Mouse (Mus musculus) cerebellum, postnatal 10 days (tissue): Measurements from ENCODE around the gene Lsamp.

ENCODE experiments used
- DNase-seq, 2 experiments: peaks; one replicate each; pipeline ENCODE4 v3.0.0; 2021; ENCODE audit warnings: mixed read lengths in 2 of 2

The Lsamp gene

DNA sequence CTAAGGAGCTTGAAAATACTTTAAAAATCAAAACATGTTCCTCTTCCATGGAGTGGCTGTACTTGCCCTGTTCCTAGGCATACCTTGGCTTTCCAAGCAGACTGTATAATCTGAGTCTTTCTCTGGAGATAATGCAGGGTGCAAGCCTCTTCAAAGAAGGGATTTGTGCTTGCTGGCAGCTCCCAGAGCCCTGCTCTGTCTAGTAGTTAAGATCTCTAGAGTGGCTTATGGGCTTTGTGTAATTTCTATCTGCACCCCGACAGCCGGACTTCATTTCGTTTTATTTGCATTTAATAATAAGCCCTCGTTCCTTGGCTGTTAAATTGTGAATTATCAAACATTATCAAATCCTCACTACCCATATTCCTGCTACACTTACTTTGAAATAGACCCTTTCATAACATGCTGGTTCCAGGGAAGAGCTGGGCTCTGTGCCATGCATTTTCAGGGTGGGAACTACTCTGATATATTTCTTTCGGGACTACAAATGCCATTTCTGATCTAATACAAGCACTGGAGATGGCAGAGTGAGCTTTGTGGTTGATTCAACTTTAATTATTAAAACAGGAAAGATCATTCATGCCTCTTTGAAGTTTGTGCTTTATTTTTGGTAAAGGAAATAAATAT, 1604.6 kb downstream of the Lsamp start:
- peak; percentile 30 to 55 for DNase-seq

- DNase-seq: no peak
These were observed 1628.1 kb downstream of the Lsamp start for GRCm38 (mm10) chr16:41612229-41612628.

DNA sequence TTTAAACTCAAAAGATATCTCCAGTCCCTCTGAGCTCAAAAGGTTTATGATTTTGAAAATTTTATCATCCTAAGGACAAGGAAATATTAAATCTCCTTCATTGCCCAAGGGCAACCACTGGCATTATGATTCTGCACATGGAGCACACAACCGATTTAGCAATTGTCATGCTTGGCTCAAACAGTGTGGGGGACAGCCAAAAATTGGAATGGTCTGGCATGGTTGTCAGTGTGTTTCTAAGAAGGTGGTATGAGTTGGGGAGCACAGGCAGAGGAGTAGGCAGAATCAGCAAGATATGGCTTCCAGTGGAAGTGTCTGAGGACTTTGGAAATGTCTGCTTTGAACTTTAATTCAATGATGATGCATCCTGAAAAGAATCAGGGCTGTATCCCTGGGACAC, 1639.7 kb downstream of the Lsamp start:
- DNase-seq: peak; percentile 75 to 80

DNA sequence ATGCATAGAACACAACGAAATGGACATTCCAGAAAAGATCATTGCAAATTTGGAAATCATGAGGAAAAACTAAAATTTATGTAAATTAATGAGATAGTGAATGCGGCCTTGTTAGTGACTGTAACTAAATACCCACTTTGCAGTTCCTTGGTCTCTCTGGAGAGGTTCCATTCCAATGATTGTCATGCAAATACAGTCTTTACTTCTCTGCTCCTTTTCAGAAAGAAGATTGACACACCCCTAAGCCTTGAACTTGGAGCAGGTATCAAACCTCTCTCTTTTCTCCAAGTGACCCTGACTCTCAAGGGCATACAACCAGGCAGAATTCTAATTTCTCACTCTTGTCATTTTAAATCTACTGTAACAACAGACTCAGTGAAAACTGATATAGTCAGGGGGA, 1649.7 kb downstream of the Lsamp start:
- DNase-seq: no peak

GRCm38 (mm10) chr16:41640876-41641275, 1656.7 kb downstream of the Lsamp start:
- peak; percentile 32 to 37 for DNase-seq

DNA sequence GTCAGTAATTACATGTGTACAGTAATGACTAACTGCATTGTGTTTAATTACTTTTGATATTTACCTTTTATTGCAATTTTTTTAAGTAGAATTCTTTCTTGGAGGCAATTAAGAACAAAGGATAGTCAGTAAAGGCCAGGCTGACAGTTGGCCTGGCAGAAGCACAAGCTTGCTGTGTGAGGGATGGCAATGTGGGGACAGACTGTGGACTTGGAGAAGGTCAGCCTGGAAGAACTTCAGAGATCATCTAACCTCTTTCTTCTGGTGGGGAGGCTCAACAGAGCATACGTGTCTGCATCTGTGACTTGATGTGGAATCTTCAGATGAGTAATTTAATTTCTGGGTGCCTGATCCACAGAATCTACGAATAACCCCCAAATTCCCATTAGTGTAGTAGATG, 1669.1 kb downstream of the Lsamp start:
- peak; percentile 50 to 69 for DNase-seq

GRCm38 (mm10) chr16:41674316-41675038, 1690.3 kb downstream of the Lsamp start:
- peak; percentile 60 to 72 for DNase-seq

- DNase-seq: peak; percentile 84 to 86
These were observed 1691.6 kb downstream of the Lsamp start for GRCm38 (mm10) chr16:41675774-41676173.

GRCm38 (mm10) chr16:41692435-41692834, 1708.3 kb downstream of the Lsamp start:
- DNase-seq: peak; percentile 41 to 57

- DNase-seq: no peak
These were observed 1717.7 kb downstream of the Lsamp start for GRCm38 (mm10) chr16:41701790-41702428.

DNA sequence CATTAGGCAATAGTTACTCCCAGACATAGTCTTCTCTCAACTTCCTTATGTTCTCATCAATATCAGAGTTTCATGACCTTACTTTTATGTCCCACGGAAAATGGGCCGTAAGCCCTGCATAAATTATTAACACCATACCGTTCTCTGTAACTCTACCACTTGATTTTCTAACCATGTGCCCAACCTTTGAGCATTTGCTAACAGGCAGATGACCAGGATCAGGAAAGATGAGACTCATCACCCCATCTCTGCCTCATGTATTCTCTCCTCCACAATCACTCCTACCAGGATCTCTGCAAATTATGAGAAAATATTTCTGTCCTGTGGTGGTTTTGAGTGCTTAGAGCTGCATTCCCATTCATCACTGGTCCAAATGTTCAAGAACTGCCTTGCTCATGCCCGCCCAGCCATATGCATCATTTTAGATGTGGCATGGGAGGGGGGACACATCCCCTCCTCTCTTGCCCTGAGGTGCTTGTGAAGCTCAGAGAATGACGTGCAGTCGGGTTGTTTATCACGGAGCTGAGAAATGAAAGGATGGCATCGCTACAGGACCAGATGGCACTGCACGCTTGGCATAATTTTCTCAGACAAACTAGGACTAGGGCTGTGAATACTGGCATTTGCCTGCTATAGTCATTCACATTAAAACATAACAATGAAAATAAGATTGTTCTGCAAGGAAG, 1744.9 kb downstream of the Lsamp start:
- peak; percentile 91 to 93 for DNase-seq

DNA sequence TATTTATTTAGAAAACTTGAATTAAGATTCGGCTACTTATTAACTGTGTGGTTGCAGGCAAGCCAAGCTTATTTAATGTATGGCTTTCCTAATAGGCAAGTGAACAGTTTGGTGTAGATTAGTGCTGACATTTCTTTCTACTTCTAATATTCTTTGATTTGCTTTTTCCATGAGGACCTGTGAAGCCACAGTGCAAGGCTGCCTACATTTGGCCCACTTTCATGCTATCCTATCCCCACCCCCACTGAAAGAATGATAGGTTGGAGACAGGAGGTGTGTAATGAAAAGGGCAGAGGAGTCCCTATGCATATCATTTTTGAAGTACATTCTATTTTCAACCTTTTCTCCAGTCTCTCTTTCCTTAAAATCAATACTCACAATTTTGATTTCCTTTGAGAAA, 1745.8 kb downstream of the Lsamp start:
- peak; percentile 69 to 72 for DNase-seq

DNA sequence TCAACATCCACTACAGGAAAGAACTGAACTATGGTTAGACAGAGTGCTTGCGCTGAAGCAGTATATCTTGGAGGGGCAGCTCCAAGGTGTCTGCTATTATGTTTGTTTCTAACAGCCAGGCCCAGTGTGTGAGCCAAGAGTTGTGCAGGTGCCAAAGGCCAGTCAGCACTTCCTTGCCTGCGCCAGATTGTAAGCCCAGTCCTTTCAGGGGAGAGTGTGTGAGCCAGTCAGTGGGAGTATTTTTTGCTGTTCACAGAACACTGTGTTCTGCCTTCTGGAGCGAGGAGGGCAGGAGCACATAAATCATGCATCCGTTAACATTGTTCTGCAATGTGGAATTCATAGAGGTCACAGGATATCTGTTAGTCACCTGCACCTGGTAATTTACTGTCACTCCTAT, 1760.9 kb downstream of the Lsamp start:
- peak; percentile 94 to 96 for DNase-seq

DNA sequence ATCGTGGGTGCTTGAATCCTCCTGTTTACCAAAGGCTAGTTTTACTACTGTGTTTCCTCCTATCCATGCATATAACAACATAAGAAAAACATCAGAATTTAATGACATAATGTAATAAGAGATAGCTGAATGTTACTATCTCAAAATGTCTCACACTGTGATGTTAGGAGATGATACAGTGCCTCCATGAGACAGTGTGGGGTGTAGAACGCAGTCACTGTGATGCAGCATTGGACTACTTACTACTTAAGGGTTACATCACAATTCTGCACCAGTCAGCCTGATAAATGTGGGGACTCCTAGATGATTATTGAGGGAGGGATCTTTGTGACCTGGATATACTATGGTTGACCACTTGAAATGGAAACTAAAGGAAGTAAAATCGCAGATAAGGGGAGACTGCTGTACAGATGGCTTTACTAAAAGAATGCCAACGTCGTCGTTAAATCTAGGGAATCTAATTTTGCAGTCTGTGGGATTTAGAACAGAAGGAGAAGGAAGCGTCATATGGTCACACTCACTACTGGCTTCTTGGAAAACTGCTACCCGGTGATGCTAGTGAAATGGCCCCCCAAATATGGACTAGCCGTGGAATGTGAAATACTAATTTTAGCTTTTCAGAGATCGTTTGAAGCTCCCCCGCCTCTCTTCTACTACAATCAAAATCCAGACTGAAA, 1762.2 kb downstream of the Lsamp start:
- DNase-seq: peak in 1 of 2 experiments; percentile 28

DNA sequence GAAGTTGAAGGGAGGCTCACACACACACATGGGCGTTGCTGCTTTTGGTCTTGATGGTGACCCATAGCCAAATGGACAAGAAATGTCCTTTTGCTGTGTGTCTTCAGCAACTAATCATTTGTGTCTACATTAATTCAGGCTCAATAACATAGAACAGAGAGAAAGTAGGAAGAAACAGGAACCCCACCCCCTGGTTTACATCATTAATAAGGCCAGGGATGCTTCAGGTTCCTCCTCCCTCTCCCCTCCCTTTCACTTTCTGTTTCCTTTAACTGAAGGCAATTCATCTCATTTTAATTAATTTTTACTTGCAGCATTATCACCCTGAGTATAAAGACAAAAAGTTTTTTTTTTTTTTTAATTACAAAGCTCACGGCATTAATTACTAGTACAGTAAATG, 1763.7 kb downstream of the Lsamp start:
- DNase-seq: no peak

- DNase-seq: no peak
These were observed 1764.6 kb downstream of the Lsamp start for GRCm38 (mm10) chr16:41748759-41749158.

DNA sequence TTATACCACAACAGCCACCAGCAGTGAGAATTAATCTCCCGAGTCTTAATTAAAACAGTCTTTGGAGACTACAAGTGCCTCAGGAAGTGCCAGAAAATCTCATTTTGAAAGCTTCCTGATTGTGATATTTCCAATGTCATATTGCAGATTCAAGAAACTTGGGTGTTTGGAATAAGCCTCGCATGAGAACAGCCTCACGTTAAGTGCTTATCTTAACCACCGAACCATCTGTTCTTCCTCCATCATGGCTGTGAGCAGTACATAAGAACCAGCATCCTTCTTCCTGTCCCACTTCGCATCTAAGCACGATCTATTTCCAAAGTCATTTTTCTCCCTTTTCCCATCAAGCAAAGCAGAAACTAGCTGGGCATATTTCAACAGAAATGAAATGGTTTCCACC, 1780.1 kb downstream of the Lsamp start:
- DNase-seq: no peak

GRCm38 (mm10) chr16:41771427-41772125, 1787.4 kb downstream of the Lsamp start:
- peak; percentile 34 to 41 for DNase-seq

GRCm38 (mm10) chr16:41777586-41777985, 1793.4 kb downstream of the Lsamp start:
- no peak for DNase-seq

- no peak for DNase-seq
These were observed 1801.4 kb downstream of the Lsamp start for GRCm38 (mm10) chr16:41785600-41785999.

- no peak for DNase-seq
These were observed 1802.5 kb downstream of the Lsamp start for GRCm38 (mm10) chr16:41786704-41787103.

GRCm38 (mm10) chr16:41787146-41787545, 1803.0 kb downstream of the Lsamp start:
- no peak for DNase-seq
